Mouse (Mus musculus): Measurements from ENCODE around the gene Rint1. TPM values are rescaled to one million over a fixed set of nuclear protein-coding genes. Genes with fewer than 3 reads are reported as not detected.

The Rint1 gene
- polyA plus RNA-seq, 1 experiment = 8.3 TPM

DNA sequence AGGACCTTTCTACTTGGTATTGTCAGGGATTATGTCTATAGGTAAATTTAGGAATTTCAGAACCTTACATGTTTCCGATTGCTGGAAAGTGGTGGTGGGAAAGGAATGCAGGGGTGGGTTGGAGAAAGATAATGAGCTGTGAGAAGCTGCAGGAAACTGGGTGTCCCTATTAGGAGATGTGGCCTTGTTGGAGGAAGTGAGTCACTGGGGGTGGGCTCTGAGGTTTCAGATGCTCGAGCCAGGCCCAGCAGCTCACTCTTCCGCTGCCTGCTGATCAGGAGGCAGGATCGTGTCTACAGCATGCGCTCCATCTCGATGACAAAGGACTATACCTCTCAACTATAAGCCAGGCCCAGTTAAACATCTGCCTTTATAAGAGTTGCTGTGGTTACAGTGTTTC is 13.3 kb upstream of the Rint1 start:
- Histone ChIP-seq H3K79me2 (ENCODE audit: control insufficient read depth, insufficient read depth) (peaks cover 1% of the 10 kb centered on the region), H3K4me2 (ENCODE audit: low read depth) (no peak overlapping the region), H3K4me3 (no peak overlapping the region), H3ac (ENCODE audit: control insufficient read depth, insufficient read length) (no peak overlapping the region), H3K36me3 (ENCODE audit: control insufficient read depth, insufficient read depth) (peaks cover 5% of the 10 kb centered on the region), H3K27me3 (ENCODE audit: control insufficient read depth, insufficient read depth, insufficient read length) (no peaks in the 10 kb centered on the region)
- TF ChIP-seq CEBPB (IDR thresholded peaks at IDR 0.05; ENCODE audit: insufficient read depth, poor library complexity, severe bottlenecking) = no peak
- no peak for TF ChIP-seq E2F4 (IDR thresholded peaks at IDR 0.05; ENCODE audit: insufficient read depth)
- TF ChIP-seq POLR2AphosphoS2 (IDR thresholded peaks at IDR 0.05; ENCODE audit: insufficient read length, low read depth) = no peak
- no peak for TF ChIP-seq MYOD1 (IDR thresholded peaks at IDR 0.05; ENCODE audit: control insufficient read depth in 1 of 3, insufficient read length in 2 of 3, low read depth in 2 of 3)
- no peak for TF ChIP-seq USF1 (IDR thresholded peaks at IDR 0.05; ENCODE audit: low read depth)
- no peak for TF ChIP-seq TCF3 (IDR thresholded peaks at IDR 0.05; ENCODE audit: insufficient read length, low read depth)
- no peak for TF ChIP-seq POLR2A (IDR thresholded peaks at IDR 0.05; ENCODE audit: insufficient read length, low read depth)
- no peak for TF ChIP-seq MAX (IDR thresholded peaks at IDR 0.05; ENCODE audit: low read depth)
- no peak for TF ChIP-seq TCF12 (IDR thresholded peaks at IDR 0.05; ENCODE audit: insufficient read depth, poor library complexity, severe bottlenecking)
- TF ChIP-seq MYOG (IDR thresholded peaks at IDR 0.05; ENCODE audit: control insufficient read depth in 1 of 3, insufficient read depth in 1 of 3, insufficient read length in 2 of 3, low read depth in 2 of 3) = no peak
- TF ChIP-seq REST (IDR thresholded peaks at IDR 0.05; ENCODE audit: insufficient read depth, insufficient read length) = no peak
- no peak for TF ChIP-seq SRF (IDR thresholded peaks at IDR 0.05; ENCODE audit: control insufficient read depth, insufficient read length, low read depth)

DNA sequence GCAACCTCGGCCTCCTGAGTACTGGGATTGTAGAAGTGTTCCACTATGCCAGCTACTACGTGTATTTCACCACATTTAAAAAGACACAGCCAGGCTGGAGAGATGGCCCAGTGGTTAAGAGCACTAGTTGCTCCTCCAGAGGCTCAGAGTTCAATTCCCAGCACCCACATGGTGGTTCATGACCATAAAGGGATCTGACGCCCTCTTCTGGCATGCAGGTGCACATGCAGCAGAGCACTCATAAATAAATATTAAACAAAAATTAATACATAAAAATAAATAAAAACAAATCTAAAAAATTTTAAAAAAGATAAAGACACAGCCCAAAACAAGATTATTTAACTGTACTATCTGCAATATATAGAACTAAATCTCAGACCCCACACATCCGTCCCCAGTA is 7.0 kb upstream of the Rint1 start:
- no peak overlapping the region for H3K4me3 ChIP-seq
- H3K4me2 ChIP-seq (ENCODE audit: low read depth) = no peak overlapping the region
- H3K27me3 ChIP-seq (ENCODE audit: control insufficient read depth, insufficient read depth, insufficient read length) = no peaks in the 10 kb centered on the region
- peaks cover 42% of the 10 kb centered on the region for H3K79me2 ChIP-seq (ENCODE audit: control insufficient read depth, insufficient read depth)
- H3K36me3 ChIP-seq (ENCODE audit: control insufficient read depth, insufficient read depth) = peaks cover 3% of the 10 kb centered on the region
- no peak overlapping the region for H3ac ChIP-seq (ENCODE audit: control insufficient read depth, insufficient read length)
- TF ChIP-seq POLR2AphosphoS2 (IDR thresholded peaks at IDR 0.05; ENCODE audit: insufficient read length, low read depth) = no peak
- TF ChIP-seq TCF3 (IDR thresholded peaks at IDR 0.05; ENCODE audit: insufficient read length, low read depth) = no peak
- TF ChIP-seq POLR2A (IDR thresholded peaks at IDR 0.05; ENCODE audit: insufficient read length, low read depth) = no peak
- no peak for TF ChIP-seq E2F4 (IDR thresholded peaks at IDR 0.05; ENCODE audit: insufficient read depth)
- no peak for TF ChIP-seq USF1 (IDR thresholded peaks at IDR 0.05; ENCODE audit: low read depth)
- TF ChIP-seq MAX (IDR thresholded peaks at IDR 0.05; ENCODE audit: low read depth) = no peak
- TF ChIP-seq SRF (IDR thresholded peaks at IDR 0.05; ENCODE audit: control insufficient read depth, insufficient read length, low read depth) = no peak
- no peak for TF ChIP-seq MYOD1 (IDR thresholded peaks at IDR 0.05; ENCODE audit: control insufficient read depth in 1 of 3, insufficient read length in 2 of 3, low read depth in 2 of 3)

DNA sequence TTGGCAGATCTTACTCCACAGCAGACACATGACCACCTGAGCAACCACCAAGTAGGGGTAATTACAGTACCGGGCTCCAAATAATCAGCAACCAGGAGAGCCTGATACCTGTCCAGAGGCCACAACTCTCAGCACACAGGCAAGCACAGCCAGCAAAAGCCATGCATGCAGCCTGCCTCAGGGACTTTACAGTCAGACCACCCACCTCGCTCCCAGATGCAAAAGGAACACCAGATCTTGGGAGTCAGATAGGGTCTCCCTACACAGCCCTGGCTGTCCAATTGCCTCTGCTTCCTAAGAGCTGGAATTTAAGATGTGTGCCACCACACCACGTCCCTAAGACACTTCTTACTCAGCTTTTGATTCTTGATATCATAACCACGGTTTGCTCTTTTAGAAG is 6.3 kb upstream of the Rint1 start:
- Histone ChIP-seq H3ac (ENCODE audit: control insufficient read depth, insufficient read length) (no peak overlapping the region), H3K27me3 (ENCODE audit: control insufficient read depth, insufficient read depth, insufficient read length) (no peaks in the 10 kb centered on the region), H3K79me2 (ENCODE audit: control insufficient read depth, insufficient read depth) (peaks cover 42% of the 10 kb centered on the region), H3K4me3 (no peak overlapping the region), H3K36me3 (ENCODE audit: control insufficient read depth, insufficient read depth) (no peaks in the 10 kb centered on the region), H3K4me2 (ENCODE audit: low read depth) (no peak overlapping the region)
- TF ChIP-seq E2F4 (IDR thresholded peaks at IDR 0.05; ENCODE audit: insufficient read depth) = no peak
- no peak for TF ChIP-seq SRF (IDR thresholded peaks at IDR 0.05; ENCODE audit: control insufficient read depth, insufficient read length, low read depth)
- no peak for TF ChIP-seq TCF3 (IDR thresholded peaks at IDR 0.05; ENCODE audit: insufficient read length, low read depth)
- no peak for TF ChIP-seq USF1 (IDR thresholded peaks at IDR 0.05; ENCODE audit: low read depth)
- no peak for TF ChIP-seq POLR2A (IDR thresholded peaks at IDR 0.05; ENCODE audit: insufficient read length, low read depth)
- TF ChIP-seq MYOG (IDR thresholded peaks at IDR 0.05; ENCODE audit: control insufficient read depth in 1 of 3, insufficient read depth in 1 of 3, insufficient read length in 2 of 3, low read depth in 2 of 3) = no peak
- TF ChIP-seq POLR2AphosphoS2 (IDR thresholded peaks at IDR 0.05; ENCODE audit: insufficient read length, low read depth) = no peak
- TF ChIP-seq TCF12 (IDR thresholded peaks at IDR 0.05; ENCODE audit: insufficient read depth, poor library complexity, severe bottlenecking) = no peak
- TF ChIP-seq REST (IDR thresholded peaks at IDR 0.05; ENCODE audit: insufficient read depth, insufficient read length) = no peak
- TF ChIP-seq MAX (IDR thresholded peaks at IDR 0.05; ENCODE audit: low read depth) = no peak

DNA sequence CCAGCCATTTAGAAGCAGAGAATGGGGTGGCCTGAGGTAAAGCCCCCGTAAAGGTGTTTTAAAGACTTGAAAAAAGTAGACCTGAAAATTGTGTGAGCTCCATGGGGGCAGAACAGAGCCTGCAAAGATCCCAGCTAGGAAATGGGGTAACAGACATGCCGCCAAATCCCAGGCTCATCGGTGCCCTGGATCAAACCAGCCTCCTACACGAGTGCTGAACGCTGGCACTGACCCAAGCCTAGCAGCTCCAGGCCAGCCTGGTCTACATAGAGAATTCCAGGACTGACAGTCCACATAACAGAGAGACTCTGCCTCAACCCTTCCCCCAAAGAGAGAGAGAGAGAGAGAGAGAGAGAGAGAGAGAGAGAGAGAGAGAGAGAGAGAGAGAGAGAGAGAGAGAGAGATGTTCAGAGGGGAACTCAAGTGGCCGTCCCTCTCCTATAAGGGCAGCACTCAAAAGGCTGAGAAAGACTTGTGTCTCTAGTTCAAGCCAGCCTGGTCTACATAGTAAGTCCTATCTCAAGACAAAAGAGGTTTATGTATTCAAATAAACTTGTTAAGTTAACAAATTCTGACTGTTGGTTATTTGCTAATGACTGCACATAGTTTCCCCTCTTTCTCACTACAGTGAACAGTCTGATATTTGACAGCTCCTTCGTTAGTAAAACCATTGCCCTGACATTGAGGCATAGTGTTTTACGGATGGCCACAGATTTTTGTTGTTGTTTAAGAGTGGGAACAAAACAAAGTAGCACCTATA is 5.3 kb upstream of the Rint1 start:
- peak overlapping the region; percentile 67 for H3K4me3 ChIP-seq
- TF ChIP-seq CEBPB (IDR thresholded peaks at IDR 0.05; ENCODE audit: insufficient read depth, poor library complexity, severe bottlenecking) (no peak), MAX (IDR thresholded peaks at IDR 0.05; ENCODE audit: low read depth) (no peak), TCF3 (IDR thresholded peaks at IDR 0.05; ENCODE audit: insufficient read length, low read depth) (no peak), POLR2A (IDR thresholded peaks at IDR 0.05; ENCODE audit: insufficient read length, low read depth) (no peak), TCF12 (IDR thresholded peaks at IDR 0.05; ENCODE audit: insufficient read depth, poor library complexity, severe bottlenecking) (no peak), MYOD1 (IDR thresholded peaks at IDR 0.05; ENCODE audit: control insufficient read depth in 1 of 3, insufficient read length in 2 of 3, low read depth in 2 of 3) (no peak), SRF (IDR thresholded peaks at IDR 0.05; ENCODE audit: control insufficient read depth, insufficient read length, low read depth) (no peak)
- H3K4me2 ChIP-seq (ENCODE audit: low read depth) = peak overlapping the region; percentile 93
- H3K79me2 ChIP-seq (ENCODE audit: control insufficient read depth, insufficient read depth) = peaks cover 42% of the 10 kb centered on the region
- H3ac ChIP-seq (ENCODE audit: control insufficient read depth, insufficient read length) = peak overlapping the region; percentile 92
- H3K27me3 ChIP-seq (ENCODE audit: control insufficient read depth, insufficient read depth, insufficient read length) = no peaks in the 10 kb centered on the region
- no peaks in the 10 kb centered on the region for H3K36me3 ChIP-seq (ENCODE audit: control insufficient read depth, insufficient read depth)

Data from myocyte (in vitro differentiated cells).